Mouse (Mus musculus) heart, postnatal 25 days (tissue): Measurements from ENCODE around the gene BC030499. TPM values are rescaled to one million over a fixed set of nuclear protein-coding genes. Genes with fewer than 3 reads are reported as not detected.

Experiments
- DNase-seq: peaks from one replicate; pipeline ENCODE4 v3.0.0; 2022; ENCODE audit warnings: low spot score
- intact Hi-C: fragments of 180-260 bp; cut with DNase I; formaldehyde crosslinking; loops from one replicate; pipeline ENCODE4 v1.15.1; 2025
- total RNA-seq, 2 experiments: library from RNA; stranded (reverse); gene quantifications; 2 replicates each; pipeline ENCODE4 v1.2.3; 2021

Gene BC030499
- total RNA-seq, 2 experiments from 2014 or later = 0.98 to 1.5 TPM

DNA sequence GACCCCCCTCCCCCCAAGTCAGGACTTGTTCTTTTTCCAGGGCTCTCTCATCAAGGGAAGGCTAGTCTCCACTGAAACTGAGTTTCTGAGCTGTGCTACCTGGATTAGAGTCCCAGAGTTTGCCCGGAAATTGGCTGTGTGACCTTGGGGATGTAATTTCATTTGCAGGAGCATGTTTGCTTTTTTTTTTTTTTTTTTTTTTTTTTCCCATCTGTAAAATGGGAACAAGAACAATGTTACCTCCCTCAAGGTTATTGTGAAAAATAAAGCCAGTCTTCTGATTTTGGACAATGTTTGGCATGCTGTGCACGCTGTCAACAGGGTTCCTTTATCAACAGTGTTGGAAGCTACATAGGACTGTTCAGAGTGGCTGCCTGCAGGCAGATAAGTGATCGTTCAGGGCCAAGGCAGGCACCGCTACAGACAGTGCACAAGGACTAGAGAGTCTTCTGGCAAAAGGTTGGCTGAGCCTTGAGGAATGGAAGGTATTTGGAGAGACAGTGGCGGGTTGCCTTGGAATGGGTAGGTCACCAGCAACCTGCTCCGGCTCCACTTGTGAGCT lies 53.8 kb downstream of the BC030499 start:
- DNase-seq = no peak
- intact Hi-C loops = no loop called here

DNA sequence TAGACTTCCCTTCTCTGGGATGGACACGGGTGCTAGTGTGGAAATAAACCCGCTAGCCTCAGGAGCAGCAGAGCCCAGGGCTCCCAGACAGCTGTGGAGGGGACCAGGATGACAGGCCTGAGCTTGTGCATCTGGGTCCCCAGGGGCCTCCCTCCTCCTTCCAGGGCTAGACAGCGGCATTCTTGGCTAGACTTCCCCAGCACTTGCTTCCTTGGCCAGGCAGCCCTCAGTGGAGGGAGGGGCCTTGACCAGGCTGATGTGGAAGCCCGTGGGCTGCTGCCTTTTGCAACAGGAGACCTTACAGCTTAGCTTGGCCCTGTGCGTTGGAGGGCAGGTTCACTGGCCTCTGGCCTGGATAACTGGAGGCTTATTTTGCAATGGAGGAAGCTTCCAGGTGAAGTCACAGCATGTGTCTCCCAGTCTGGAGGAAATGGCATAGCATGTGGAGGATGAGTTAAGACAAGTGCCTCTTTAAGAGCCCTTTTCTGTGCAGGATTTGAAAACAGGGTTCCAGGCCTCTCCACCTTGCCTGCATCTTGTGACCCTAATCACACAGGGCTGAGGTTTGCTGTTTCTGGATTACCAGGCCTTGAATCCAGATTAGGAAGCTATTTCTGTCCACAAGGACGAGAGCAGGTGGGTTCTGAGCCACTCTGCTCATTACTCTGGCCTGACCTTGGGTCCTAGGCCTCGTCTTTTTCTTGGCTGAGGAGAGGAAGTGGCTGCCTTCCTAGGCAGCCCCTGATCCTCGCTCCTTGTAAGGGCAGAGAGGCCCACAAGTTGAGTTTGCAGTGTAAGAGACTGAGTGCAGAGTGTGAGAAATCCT lies 54.5 kb downstream of the BC030499 start:
- intact Hi-C loops = no loop called here
- DNase-seq = peak; percentile 57

GRCm38 (mm10) chr11:78345801-78346200 lies 55.2 kb downstream of the BC030499 start:
- intact Hi-C loops = no loop called here
- no peak for DNase-seq

Other genes with a start within 250 kb of the BC030499 start
- 10 to 100 TPM; 25.7 to 27.6 TPM for gene Eral1, start 210.5 kb upstream of the BC030499 start, total RNA-seq
- gene Fam222b, start 196.2 kb upstream of the BC030499 start, total RNA-seq = 10 to 100 TPM; 10.8 to 12.3 TPM
- 1 to 10 TPM; 4.6 to 6.7 TPM for gene Traf4, start 125.3 kb upstream of the BC030499 start, total RNA-seq
- gene Nek8, start 114.2 kb upstream of the BC030499 start, total RNA-seq = 1 to 10 TPM; 2.5 to 2.6 TPM
- gene Tlcd1, start 114.1 kb upstream of the BC030499 start, total RNA-seq = 1 to 10 TPM; 5.5 to 7.2 TPM
- 100 to 1,000 TPM; 776 to 853 TPM for gene Rpl23a, start 107.3 kb upstream of the BC030499 start, total RNA-seq
- gene Rab34, start 102.4 kb upstream of the BC030499 start, total RNA-seq = 10 to 100 TPM; 11.2 to 12.2 TPM
- gene Proca1, start 97.4 kb upstream of the BC030499 start, total RNA-seq = 1 to 10 TPM in 1 of 2 experiments, under 1 TPM in 1; 0.31 to 1.1 TPM
- gene Sdf2, start 45.1 kb upstream of the BC030499 start, total RNA-seq = 10 to 100 TPM; 47.5 to 48.0 TPM
- gene Supt6, start 44.9 kb upstream of the BC030499 start, total RNA-seq = 10 to 100 TPM; 26.9 to 28.1 TPM
- 100 to 1,000 TPM; 190 to 210 TPM for gene 2610507B11Rik, start 29.1 kb upstream of the BC030499 start, total RNA-seq
- gene Spag5, start 10.7 kb downstream of the BC030499 start, total RNA-seq = under 1 TPM; 0.62 to 0.67 TPM
- under 1 TPM; 0.50 to 0.52 TPM for gene Aldoc, start 32.1 kb downstream of the BC030499 start, total RNA-seq
- gene Pigs, start 37.6 kb downstream of the BC030499 start, total RNA-seq = 10 to 100 TPM; 23.0 to 23.6 TPM
- 1 to 10 TPM; 4.2 to 4.6 TPM for gene Unc119, start 52.6 kb downstream of the BC030499 start, total RNA-seq
- not detected for gene Foxn1, start 95.7 kb downstream of the BC030499 start, total RNA-seq
- not detected for gene Slc13a2, start 131.4 kb downstream of the BC030499 start, total RNA-seq
- gene Slc46a1, start 174.9 kb downstream of the BC030499 start, total RNA-seq = 1 to 10 TPM; 1.4 to 2.3 TPM
- gene Sarm1, start 206.9 kb downstream of the BC030499 start, total RNA-seq = under 1 TPM; 0.34 to 0.39 TPM
- 10 to 100 TPM; 22.0 to 25.7 TPM for gene Vtn, start 208.2 kb downstream of the BC030499 start, total RNA-seq
- not detected for gene Sebox, start 212.6 kb downstream of the BC030499 start, total RNA-seq
- 10 to 100 TPM; 10.5 to 10.8 TPM for gene Tmem199, start 221.3 kb downstream of the BC030499 start, total RNA-seq
- 100 to 1,000 TPM; 152 to 154 TPM for gene Poldip2, start 221.4 kb downstream of the BC030499 start, total RNA-seq
- gene Tnfaip1, start 245.5 kb downstream of the BC030499 start, total RNA-seq = 10 to 100 TPM; 39.1 to 41.9 TPM
- 10 to 100 TPM; 39.0 to 45.5 TPM for gene Ift20, start 245.5 kb downstream of the BC030499 start, total RNA-seq